Mouse (Mus musculus): Measurements from ENCODE around the gene Kif5c. TPM values are rescaled to one million over a fixed set of nuclear protein-coding genes. Genes with fewer than 3 reads are reported as not detected.

Gene Kif5c
- polyA plus RNA-seq, 1 experiment from 2014 or later = 88.9 TPM

DNA sequence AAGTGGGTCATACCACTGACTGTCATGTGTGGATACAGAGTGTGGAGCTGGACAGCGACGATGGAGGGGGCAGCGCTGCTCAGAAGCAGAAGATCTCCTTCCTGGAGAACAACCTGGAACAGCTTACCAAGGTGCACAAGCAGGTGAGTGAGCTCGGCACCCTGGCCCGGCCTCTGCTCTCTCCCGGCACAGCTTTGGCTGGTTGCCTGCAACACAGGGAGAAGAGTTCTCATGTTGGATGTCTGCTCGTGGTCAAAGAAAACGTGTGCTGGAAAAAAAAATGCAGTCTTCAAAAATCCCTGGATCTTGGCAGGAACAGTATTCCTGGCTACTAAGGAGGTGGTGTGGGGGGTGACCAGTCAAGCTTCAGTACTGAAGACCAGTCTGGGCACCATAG is 133.1 kb downstream of the Kif5c start:
- Histone ChIP-seq H3K27ac (ENCODE audit: low read depth, low read length) (no peak overlapping the region), H3K27me3 (ENCODE audit: control insufficient read depth, insufficient read depth, low read length) (no peaks in the 10 kb centered on the region), H3K4me2 (ENCODE audit: low read depth, low read length, severe bottlenecking) (no peak overlapping the region), H3K4me1 (replicated peaks; ENCODE audit: control insufficient read depth, insufficient read depth, low read length) (no peaks in the 10 kb centered on the region), H3K4me3 (ENCODE audit: low read depth, low read length) (no peak overlapping the region), H3K9ac (ENCODE audit: low read length) (no peak overlapping the region), H3K9me3 (ENCODE audit: control insufficient read depth, low read length) (no peaks in the 10 kb centered on the region), H3K36me3 (ENCODE audit: control insufficient read depth, insufficient read depth, low read length) (peaks cover 5% of the 10 kb centered on the region; the same call in 1 of the 2 replicates)
- ATAC-seq (replicated peaks; ENCODE audit: low FRiP score) (no peak), DNase-seq (ENCODE audit: low spot score) (no peak)
- WGBS = 95% methylated on average over 8 of the region's 8 CpGs

DNA sequence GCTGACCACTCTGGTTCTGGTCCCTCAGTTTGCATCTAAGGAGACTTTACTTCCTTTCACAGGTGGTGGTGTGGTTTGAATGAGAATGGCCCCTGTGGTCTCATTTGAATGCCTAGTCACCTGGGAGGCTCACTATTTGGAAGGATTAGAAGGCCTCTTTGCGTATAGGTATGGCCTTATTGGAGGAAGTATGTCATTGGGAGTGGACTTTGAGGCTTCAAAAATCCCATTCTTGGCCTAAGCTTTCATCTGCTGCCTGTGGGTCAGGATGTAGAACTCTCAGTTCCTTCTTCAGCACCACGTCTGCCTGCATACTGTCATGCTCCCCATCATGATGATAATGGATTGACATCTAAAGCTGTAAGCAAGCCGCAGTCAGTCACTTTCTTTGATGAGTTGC is 134.0 kb downstream of the Kif5c start:
- Histone ChIP-seq H3K36me3 (ENCODE audit: control insufficient read depth, insufficient read depth, low read length) (peaks cover 5% of the 10 kb centered on the region; the same call in 1 of the 2 replicates), H3K27me3 (ENCODE audit: control insufficient read depth, insufficient read depth, low read length) (no peaks in the 10 kb centered on the region), H3K4me2 (ENCODE audit: low read depth, low read length, severe bottlenecking) (no peak overlapping the region), H3K9ac (ENCODE audit: low read length) (no peak overlapping the region), H3K4me3 (ENCODE audit: low read depth, low read length) (no peak overlapping the region), H3K9me3 (ENCODE audit: control insufficient read depth, low read length) (no peaks in the 10 kb centered on the region), H3K4me1 (replicated peaks; ENCODE audit: control insufficient read depth, insufficient read depth, low read length) (no peaks in the 10 kb centered on the region), H3K27ac (ENCODE audit: low read depth, low read length) (no peak overlapping the region)
- DNase-seq (ENCODE audit: low spot score) (no peak), ATAC-seq (replicated peaks; ENCODE audit: low FRiP score) (no peak)
- WGBS = 93% methylated on average over 3 of the region's 3 CpGs

- Histone ChIP-seq H3K9me3 (ENCODE audit: control insufficient read depth, low read length) (no peaks in the 10 kb centered on the region), H3K4me1 (replicated peaks; ENCODE audit: control insufficient read depth, insufficient read depth, low read length) (no peaks in the 10 kb centered on the region), H3K4me3 (ENCODE audit: low read depth, low read length) (no peak overlapping the region), H3K4me2 (ENCODE audit: low read depth, low read length, severe bottlenecking) (no peak overlapping the region), H3K27ac (ENCODE audit: low read depth, low read length) (no peak overlapping the region), H3K27me3 (ENCODE audit: control insufficient read depth, insufficient read depth, low read length) (no peaks in the 10 kb centered on the region), H3K36me3 (ENCODE audit: control insufficient read depth, insufficient read depth, low read length) (no peaks in the 10 kb centered on the region; the same call in 1 of the 2 replicates), H3K9ac (ENCODE audit: low read length) (no peak overlapping the region)
- ATAC-seq (replicated peaks; ENCODE audit: low FRiP score) (peak; percentile 81), DNase-seq (ENCODE audit: low spot score) (peak; percentile 72)
- WGBS = 61% methylated on average over 2 of the region's 2 CpGs
Observed at GRCm38 (mm10) chr2:49755054-49755453, 136.0 kb downstream of the Kif5c start.

DNA sequence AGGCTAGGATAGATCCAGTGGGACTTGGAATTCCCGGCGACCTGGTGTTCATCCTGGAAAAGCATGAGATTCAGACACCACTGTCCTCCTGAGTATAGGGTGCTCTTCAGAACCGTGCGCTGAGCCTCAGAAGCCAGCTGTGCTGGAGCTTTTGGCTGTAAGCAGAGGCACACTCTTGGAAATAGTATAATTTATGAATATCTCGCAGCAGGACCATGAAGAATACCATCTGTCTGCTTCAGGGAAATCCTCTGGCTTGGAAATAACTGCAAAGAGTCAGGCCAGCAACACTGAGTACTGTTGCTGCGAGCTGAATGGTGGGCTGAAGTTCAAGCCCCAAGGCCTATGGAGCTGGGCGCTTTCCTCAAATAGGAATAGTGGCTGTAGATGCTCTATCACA is 138.5 kb downstream of the Kif5c start:
- Histone ChIP-seq H3K9ac (ENCODE audit: low read length) (no peak overlapping the region), H3K27ac (ENCODE audit: low read depth, low read length) (no peak overlapping the region), H3K4me3 (ENCODE audit: low read depth, low read length) (no peak overlapping the region), H3K9me3 (ENCODE audit: control insufficient read depth, low read length) (no peaks in the 10 kb centered on the region), H3K27me3 (ENCODE audit: control insufficient read depth, insufficient read depth, low read length) (no peaks in the 10 kb centered on the region), H3K36me3 (ENCODE audit: control insufficient read depth, insufficient read depth, low read length) (no peaks in the 10 kb centered on the region; the same call in 1 of the 2 replicates), H3K4me1 (replicated peaks; ENCODE audit: control insufficient read depth, insufficient read depth, low read length) (no peaks in the 10 kb centered on the region), H3K4me2 (ENCODE audit: low read depth, low read length, severe bottlenecking) (no peak overlapping the region)
- 93% methylated on average over 7 of the region's 7 CpGs for WGBS
- ATAC-seq (replicated peaks; ENCODE audit: low FRiP score) (no peak), DNase-seq (ENCODE audit: low spot score) (no peak)

DNA sequence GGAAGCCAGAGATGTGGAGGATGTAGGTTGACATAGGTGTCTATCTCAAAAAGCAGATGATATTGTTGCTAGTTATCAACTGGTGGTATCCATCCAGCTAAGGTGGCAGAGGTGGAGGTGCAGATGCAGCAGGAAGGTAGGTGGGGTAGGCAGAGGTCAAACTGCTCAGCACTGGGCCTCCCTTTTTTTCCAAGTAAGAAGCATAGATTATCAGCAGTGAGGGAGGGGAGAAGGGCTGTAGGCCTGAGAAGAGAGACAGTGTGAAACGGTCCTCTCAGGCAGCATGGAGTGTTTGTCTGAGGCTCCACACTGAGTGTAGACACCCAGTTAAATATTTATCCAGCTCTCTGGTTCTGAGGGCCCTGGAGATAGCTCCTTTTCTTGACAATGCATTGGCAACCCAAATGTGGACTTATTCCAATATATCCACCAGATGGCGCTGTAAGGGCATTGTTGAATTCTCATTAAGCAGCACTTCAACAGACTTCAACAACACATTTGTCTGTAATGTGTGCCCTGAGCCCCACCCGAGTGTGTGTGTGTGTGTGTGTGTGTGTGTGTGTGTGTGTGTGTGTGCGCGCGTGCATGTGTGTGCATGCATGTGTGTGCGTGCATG is 145.3 kb downstream of the Kif5c start:
- ATAC-seq (replicated peaks; ENCODE audit: low FRiP score) (peak; percentile 66), DNase-seq (ENCODE audit: low spot score) (peak; percentile 72)
- Histone ChIP-seq H3K27me3 (ENCODE audit: control insufficient read depth, insufficient read depth, low read length) (no peaks in the 10 kb centered on the region), H3K36me3 (ENCODE audit: control insufficient read depth, insufficient read depth, low read length) (peaks cover 6% of the 10 kb centered on the region; the same call in 1 of the 2 replicates), H3K4me1 (replicated peaks; ENCODE audit: control insufficient read depth, insufficient read depth, low read length) (no peaks in the 10 kb centered on the region), H3K4me2 (ENCODE audit: low read depth, low read length, severe bottlenecking) (no peak overlapping the region), H3K9me3 (ENCODE audit: control insufficient read depth, low read length) (no peaks in the 10 kb centered on the region), H3K9ac (ENCODE audit: low read length) (no peak overlapping the region), H3K4me3 (ENCODE audit: low read depth, low read length) (no peak overlapping the region), H3K27ac (ENCODE audit: low read depth, low read length) (no peak overlapping the region)
- 61% methylated on average over 7 of the region's 7 CpGs for WGBS

DNA sequence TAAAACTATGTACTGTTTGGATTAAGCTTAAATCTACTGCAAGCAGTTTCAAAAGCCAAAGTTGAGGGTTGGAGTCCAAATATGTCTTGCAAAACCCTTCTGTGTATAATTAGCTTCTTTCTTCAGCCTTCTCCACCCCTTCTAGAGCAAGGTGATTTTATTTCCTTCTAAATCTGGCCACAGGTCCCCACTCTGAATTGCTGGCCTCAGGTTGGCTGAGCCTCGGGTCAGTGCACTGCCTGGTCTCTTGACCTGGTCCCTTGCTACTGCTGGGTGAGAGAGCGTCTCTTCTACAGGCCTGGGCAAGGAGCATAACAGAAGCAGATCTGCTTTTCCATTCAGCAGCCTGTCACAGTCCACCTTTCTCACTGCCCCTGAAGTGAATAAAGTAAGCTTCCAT is 149.8 kb downstream of the Kif5c start:
- Histone ChIP-seq H3K27ac (ENCODE audit: low read depth, low read length) (no peak overlapping the region), H3K4me2 (ENCODE audit: low read depth, low read length, severe bottlenecking) (no peak overlapping the region), H3K9me3 (ENCODE audit: control insufficient read depth, low read length) (no peaks in the 10 kb centered on the region), H3K4me1 (replicated peaks; ENCODE audit: control insufficient read depth, insufficient read depth, low read length) (no peaks in the 10 kb centered on the region), H3K9ac (ENCODE audit: low read length) (no peak overlapping the region), H3K36me3 (ENCODE audit: control insufficient read depth, insufficient read depth, low read length) (no peaks in the 10 kb centered on the region; the same call in 1 of the 2 replicates), H3K4me3 (ENCODE audit: low read depth, low read length) (no peak overlapping the region), H3K27me3 (ENCODE audit: control insufficient read depth, insufficient read depth, low read length) (no peaks in the 10 kb centered on the region)
- DNase-seq (ENCODE audit: low spot score) = no peak
- no peak for ATAC-seq (replicated peaks; ENCODE audit: low FRiP score)
- 81% methylated on average over 2 of the region's 2 CpGs for WGBS

DNA sequence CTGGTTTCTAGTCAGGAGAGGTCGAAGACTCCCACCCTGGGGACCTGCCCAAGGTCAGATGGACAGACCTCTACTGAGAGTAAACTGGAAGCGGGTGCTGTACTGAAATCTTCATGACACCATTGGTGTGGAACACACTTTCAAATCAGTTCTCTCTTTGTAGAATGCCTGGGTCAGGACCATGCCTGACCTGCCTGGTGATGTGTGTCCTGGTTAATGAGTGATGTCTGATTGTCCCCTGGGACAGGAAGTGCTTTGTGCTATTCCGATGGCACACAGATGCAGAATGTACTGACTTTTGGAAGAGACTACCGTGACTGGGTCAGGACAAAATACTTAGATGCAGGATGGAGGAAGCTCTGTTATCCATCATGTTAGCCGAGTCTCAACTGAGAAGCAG is 151.3 kb downstream of the Kif5c start:
- H3K9me3 ChIP-seq (ENCODE audit: control insufficient read depth, low read length) = no peaks in the 10 kb centered on the region
- no peak overlapping the region for H3K9ac ChIP-seq (ENCODE audit: low read length)
- 88% methylated on average over 5 of the region's 5 CpGs for WGBS
- ATAC-seq (replicated peaks; ENCODE audit: low FRiP score) (no peak), DNase-seq (ENCODE audit: low spot score) (no peak)
- no peaks in the 10 kb centered on the region for H3K27me3 ChIP-seq (ENCODE audit: control insufficient read depth, insufficient read depth, low read length)
- H3K36me3 ChIP-seq (ENCODE audit: control insufficient read depth, insufficient read depth, low read length) = no peaks in the 10 kb centered on the region; the same call in 1 of the 2 replicates
- no peak overlapping the region for H3K4me2 ChIP-seq (ENCODE audit: low read depth, low read length, severe bottlenecking)
- no peaks in the 10 kb centered on the region for H3K4me1 ChIP-seq (replicated peaks; ENCODE audit: control insufficient read depth, insufficient read depth, low read length)
- H3K4me3 ChIP-seq (ENCODE audit: low read depth, low read length) = no peak overlapping the region
- no peak overlapping the region for H3K27ac ChIP-seq (ENCODE audit: low read depth, low read length)

DNA sequence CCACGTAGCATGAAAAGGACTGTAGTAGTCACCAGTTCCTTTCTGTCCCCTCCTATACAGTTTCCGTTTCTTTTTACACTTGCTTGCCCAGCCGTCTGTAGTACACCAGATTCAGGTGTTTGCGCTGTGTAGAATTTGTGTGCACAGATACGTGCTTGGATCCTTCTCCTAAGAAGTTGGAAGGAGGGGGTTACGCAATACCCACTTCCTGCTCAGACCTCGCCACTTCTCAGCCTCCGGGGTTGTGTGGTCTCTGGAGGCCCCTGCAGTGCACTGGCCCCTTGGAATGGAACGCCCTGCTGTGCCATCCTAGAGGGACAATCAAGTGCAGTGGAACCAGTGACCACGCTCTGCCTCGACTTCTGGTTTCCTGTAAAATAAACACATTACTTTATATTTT is 152.1 kb downstream of the Kif5c start:
- no peaks in the 10 kb centered on the region for H3K9me3 ChIP-seq (ENCODE audit: control insufficient read depth, low read length)
- no peaks in the 10 kb centered on the region for H3K4me1 ChIP-seq (replicated peaks; ENCODE audit: control insufficient read depth, insufficient read depth, low read length)
- 82% methylated on average over 11 of the region's 11 CpGs for WGBS
- ATAC-seq (replicated peaks; ENCODE audit: low FRiP score) (no peak), DNase-seq (ENCODE audit: low spot score) (no peak)
- H3K4me3 ChIP-seq (ENCODE audit: low read depth, low read length) = no peak overlapping the region
- no peaks in the 10 kb centered on the region; the same call in 1 of the 2 replicates for H3K36me3 ChIP-seq (ENCODE audit: control insufficient read depth, insufficient read depth, low read length)
- H3K27ac ChIP-seq (ENCODE audit: low read depth, low read length) = no peak overlapping the region
- no peaks in the 10 kb centered on the region for H3K27me3 ChIP-seq (ENCODE audit: control insufficient read depth, insufficient read depth, low read length)
- no peak overlapping the region for H3K4me2 ChIP-seq (ENCODE audit: low read depth, low read length, severe bottlenecking)
- H3K9ac ChIP-seq (ENCODE audit: low read length) = no peak overlapping the region
